7 mouse cellular contexts compared by ENCODE assay signal in the genomic region with DNA sequence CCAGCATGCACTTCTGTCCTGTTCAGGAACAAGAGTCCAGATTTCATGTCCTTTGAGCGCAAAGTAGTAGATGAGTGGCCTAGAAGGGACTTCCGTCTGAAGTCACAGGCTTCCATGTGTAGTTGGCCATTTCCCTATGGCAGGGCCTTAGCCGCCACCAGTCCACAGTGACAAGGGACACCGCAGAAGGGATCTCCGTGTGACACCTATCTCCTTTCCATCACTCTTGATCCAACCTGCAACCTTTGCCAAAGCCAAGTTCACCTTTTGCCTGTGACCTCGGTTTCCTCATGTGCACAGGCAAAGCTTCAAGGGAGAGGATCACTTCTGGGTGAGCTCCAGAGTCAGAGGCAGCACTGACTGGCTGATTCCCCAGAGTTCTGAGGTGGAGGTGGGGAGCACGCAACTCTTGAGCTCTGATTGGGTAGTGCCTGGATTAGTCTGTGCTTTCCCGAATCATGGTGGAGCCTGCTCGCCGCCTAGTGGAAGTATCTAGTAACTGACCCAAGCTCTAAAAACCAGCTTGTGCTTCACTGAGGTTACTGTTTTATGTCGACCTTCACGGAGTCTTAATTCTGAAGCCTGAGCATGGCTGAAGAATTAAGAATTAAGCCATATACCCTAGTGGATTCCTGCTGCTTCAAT. TPM values are rescaled to one million over a fixed set of nuclear protein-coding genes. Genes with fewer than 3 reads are reported as not detected.
DNase-seq lines count a peak whose midpoint lies in the region; ATAC-seq lines count a peak whose summit lies in the region.

No protein-coding gene starts in this region.

- no peak overlapping the region for H3K4me2 ChIP-seq in intestine, embryonic 16.5 days (ENCODE audit: low read depth, low read length)
- H3K4me2 ChIP-seq in midbrain, embryonic 12.5 days (replicated peaks): no peak overlapping the region

- DNase-seq in adrenal gland, adult 2 months: peak; percentile 70
- DNase-seq in gastrocnemius, postnatal 10 days: peak; percentile 46
- peak; percentile 46 to 80 for DNase-seq in left cerebral cortex, postnatal 10 days (ENCODE audit: extremely low spot score in 1 of 2, low spot score in 2 of 2)
- DNase-seq in splenic B cell, adult 2 months (ENCODE audit: low read depth, low spot score): peak; percentile 55

- no peak overlapping the region for H3K4me3 ChIP-seq in intestine, embryonic 16.5 days (ENCODE audit: low read length)
- H3K4me3 ChIP-seq in midbrain, embryonic 12.5 days: no peak overlapping the region

- no peaks in the 10 kb centered on the region for H3K9me3 ChIP-seq in intestine, embryonic 16.5 days (ENCODE audit: control insufficient read depth, low read length)
- no peaks in the 10 kb centered on the region for H3K9me3 ChIP-seq in midbrain, embryonic 12.5 days

- no peaks in the 10 kb centered on the region for H3K27me3 ChIP-seq in intestine, embryonic 16.5 days (replicated peaks; ENCODE audit: control insufficient read depth, insufficient read depth, low read length)
- H3K27me3 ChIP-seq in midbrain, embryonic 12.5 days: peaks cover 12% of the 10 kb centered on the region; the same call in 1 of the 2 replicates
- H3K27me3 ChIP-seq in splenic B cell, adult 2 months (ENCODE audit: control insufficient read depth, insufficient read depth, low read length, poor library complexity, severe bottlenecking): no peaks in the 10 kb centered on the region

- 39% methylated on average over 12 of the region's 12 CpGs for WGBS in intestine, embryonic 16.5 days
- 39% methylated on average over 12 of the region's 12 CpGs for WGBS in midbrain, embryonic 12.5 days

- H3K4me1 ChIP-seq in intestine, embryonic 16.5 days (ENCODE audit: control insufficient read depth, insufficient read depth, low read length): no peaks in the 10 kb centered on the region
- no peaks in the 10 kb centered on the region for H3K4me1 ChIP-seq in midbrain, embryonic 12.5 days

- intact Hi-C loops in left cerebral cortex, postnatal 10 days (cut with DNase I): no loop called here

- H3K9ac ChIP-seq in intestine, embryonic 16.5 days (ENCODE audit: low read depth, low read length): no peak overlapping the region
- no peak overlapping the region for H3K9ac ChIP-seq in midbrain, embryonic 12.5 days (replicated peaks)

- no peaks in the 10 kb centered on the region for H3K36me3 ChIP-seq in intestine, embryonic 16.5 days (ENCODE audit: control insufficient read depth, insufficient read depth, low read length)
- no peaks in the 10 kb centered on the region for H3K36me3 ChIP-seq in midbrain, embryonic 12.5 days
- no peaks in the 10 kb centered on the region for H3K36me3 ChIP-seq in splenic B cell, adult 2 months (ENCODE audit: control insufficient read depth, insufficient read depth, low read length, poor library complexity, severe bottlenecking)

- H3K27ac ChIP-seq in intestine, embryonic 16.5 days (ENCODE audit: low read length): no peak overlapping the region
- H3K27ac ChIP-seq in midbrain, embryonic 12.5 days (replicated peaks): no peak overlapping the region

- peak; percentile 92 for ATAC-seq in common myeloid progenitor, adult 5-6 weeks (replicated peaks; ENCODE audit: low read depth, poor library complexity, severe bottlenecking)
- ATAC-seq in intestine, embryonic 16.5 days: peak; percentile 81
- peak; percentile 68; the same call in 1 of the 2 replicates for ATAC-seq in midbrain, embryonic 12.5 days (ENCODE audit: low FRiP score, low read depth)

RNA-seq across cellular contexts. Expression of a gene that starts 27.3 kb away (rescaled TPM):
- total RNA-seq in adrenal gland, adult 2 months (2021): 1 to 10 TPM; 5.9 to 8.1 TPM
- 1.9 and 2.9 TPM in 2 replicates for polyA plus RNA-seq in adrenal gland, adult 2 months (2012; rRNA removed)
- not detected in 2 replicates for total RNA-seq in common myeloid progenitor, adult 5-6 weeks (2017)
- total RNA-seq in gastrocnemius, postnatal 10 days (2021): 10 to 100 TPM; 14.7 to 24.5 TPM
- polyA plus RNA-seq in intestine, embryonic 16.5 days (2015; fragmentation: Nextera tagmentation; extraction: Ambion mirVana): 0.65 and 1.3 TPM in 2 replicates
- 1 to 10 TPM; 3.9 to 7.9 TPM for total RNA-seq in left cerebral cortex, postnatal 10 days (2021)
- polyA plus RNA-seq in midbrain, embryonic 12.5 days (2016; fragmentation: Nextera tagmentation; extraction: Ambion mirVana): 0.88 and 1.2 TPM in 2 replicates

RNA-seq across cellular contexts. Expression of a gene that starts 45.9 kb away (rescaled TPM):
- 1 to 10 TPM; 1.8 to 2.0 TPM for total RNA-seq in adrenal gland, adult 2 months (2021)
- polyA plus RNA-seq in adrenal gland, adult 2 months (2012; rRNA removed): 1.9 and 4.6 TPM in 2 replicates
- total RNA-seq in common myeloid progenitor, adult 5-6 weeks (2017): not detected in 2 replicates
- total RNA-seq in gastrocnemius, postnatal 10 days (2021): 1 to 10 TPM; 6.3 to 7.2 TPM
- polyA plus RNA-seq in intestine, embryonic 16.5 days (2015; fragmentation: Nextera tagmentation; extraction: Ambion mirVana): 41.8 and 55.2 TPM in 2 replicates
- under 1 TPM; 0.79 to 0.88 TPM for total RNA-seq in left cerebral cortex, postnatal 10 days (2021)
- 0.63 and 0.74 TPM in 2 replicates for polyA plus RNA-seq in midbrain, embryonic 12.5 days (2016; fragmentation: Nextera tagmentation; extraction: Ambion mirVana)
